Mouse (Mus musculus): ENCODE measurements around the gene Macc1. TPM values are rescaled to one million over a fixed set of nuclear protein-coding genes. Genes with fewer than 3 reads are reported as not detected.

Macc1 gene
- total RNA-seq, 4 experiments from 2014 or later = not detected

DNA sequence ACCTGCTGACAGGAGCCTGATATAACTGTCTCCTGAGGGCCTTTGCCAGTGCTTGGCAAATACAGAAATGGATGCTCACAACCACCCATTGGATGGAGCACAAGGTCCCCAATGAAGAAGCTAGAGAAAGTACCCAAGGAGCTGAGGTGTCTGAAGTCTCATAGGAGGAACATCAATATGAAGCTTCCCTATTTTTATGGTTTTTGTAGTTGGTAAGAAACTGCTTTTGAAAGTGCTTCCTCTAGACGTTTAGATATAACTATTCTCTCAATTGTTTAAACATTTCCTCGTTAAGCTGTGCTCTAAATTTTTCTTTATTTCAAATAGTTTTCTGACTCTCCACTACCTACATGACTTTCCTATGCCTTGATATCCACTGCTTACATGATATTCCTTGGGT lies 169.2 kb downstream of the Macc1 start:
- DNase-seq (ENCODE audit: low spot score in 2 of 2) = no peak

DNA sequence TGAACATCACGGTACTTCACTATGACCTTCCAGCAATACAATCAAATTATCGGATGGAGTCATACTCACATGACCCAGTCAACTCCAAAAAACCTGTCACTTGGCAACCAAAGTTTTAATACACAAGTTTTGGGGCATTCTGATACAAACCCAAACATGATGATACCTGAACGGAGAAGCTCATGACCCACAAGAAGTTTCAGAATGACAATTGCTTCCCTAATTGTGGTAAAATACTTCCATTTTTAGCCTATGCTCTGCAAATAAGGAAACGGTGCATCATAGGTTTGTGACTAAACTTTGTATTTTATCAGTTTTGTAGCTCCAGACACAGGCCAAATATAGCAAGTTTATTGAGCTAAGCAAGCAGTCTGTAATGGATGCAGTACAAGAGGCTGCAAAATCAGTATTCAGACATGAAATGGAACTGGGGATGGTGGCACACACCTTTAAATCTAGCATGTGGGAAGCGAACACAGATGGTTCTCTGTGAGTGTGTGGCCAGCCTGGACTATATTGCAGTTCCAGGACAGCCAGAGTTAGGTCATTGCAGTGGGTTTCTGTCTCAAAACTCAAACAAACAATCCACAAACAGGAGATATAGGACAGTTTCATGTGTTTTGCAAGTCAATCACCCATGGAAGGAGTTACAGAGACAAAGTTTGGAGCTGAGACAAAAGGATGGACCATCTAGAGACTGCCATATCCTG lies 170.0 kb downstream of the Macc1 start:
- no peak for DNase-seq (ENCODE audit: low spot score in 2 of 2)

DNA sequence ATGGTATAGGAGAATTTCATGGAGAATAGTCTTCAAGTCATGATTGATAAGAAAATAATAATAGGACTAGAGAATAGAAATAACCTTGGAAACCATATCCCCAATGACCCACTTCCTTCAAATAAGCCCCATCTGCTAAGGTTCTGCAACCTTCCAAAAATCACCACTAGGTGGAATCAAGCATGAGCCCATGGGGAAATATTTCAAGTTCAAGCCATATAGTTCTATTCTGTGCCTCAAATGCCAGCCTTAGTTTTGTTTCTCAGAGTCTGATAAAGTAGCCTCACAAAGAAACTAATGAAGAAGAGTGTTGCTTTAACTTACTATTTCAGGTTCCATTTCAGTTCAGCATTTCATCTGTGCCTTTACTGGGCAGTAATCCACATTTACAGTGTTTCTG lies 197.1 kb downstream of the Macc1 start:
- DNase-seq (ENCODE audit: low spot score in 2 of 2) = no peak

Other genes with a start within 250 kb of the Macc1 start
- under 1 TPM; 0.39 to 0.54 (median 0.47) TPM for gene Itgb8, start 75.5 kb upstream of the Macc1 start, total RNA-seq (2022)